Mouse (Mus musculus): Measurements from ENCODE around the gene Gm3238. TPM values are rescaled to one million over a fixed set of nuclear protein-coding genes. Genes with fewer than 3 reads are reported as not detected.
"Not testable (repeated sequence)": the region's sequence is repeated elsewhere in the genome, so short reads cannot be mapped to it uniquely, and the experiment has no call there.

Gene Gm3238
- polyA plus RNA-seq (2016; fragmentation: Nextera tagmentation; extraction: Ambion mirVana), result not detected in 2 replicates

DNA sequence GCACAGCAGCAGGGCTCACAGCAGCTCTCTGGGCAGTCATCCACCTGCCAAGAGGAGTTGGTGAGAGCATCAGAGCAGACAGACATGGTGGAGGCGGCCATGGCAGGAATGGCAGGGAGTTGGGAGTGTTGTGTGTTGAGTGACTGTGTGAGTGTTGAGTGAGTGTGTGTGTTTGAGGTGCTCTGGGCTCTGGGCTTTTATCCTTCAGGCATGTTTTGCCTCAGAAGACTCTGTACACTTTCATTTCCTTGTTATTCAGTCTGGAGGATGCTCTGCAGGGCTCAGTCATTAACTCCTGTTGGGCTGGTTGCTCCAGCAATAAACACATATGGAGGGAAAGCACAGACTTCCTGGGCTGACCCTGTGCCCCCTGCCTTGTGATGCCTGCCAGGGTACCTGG lies at the start of gene Gm3238:
TSS of gene Gm3238 (minus strand) at position 101 of the 400 bp plus-strand sequence.
- 38% methylated on average over 1 of the region's 1 CpGs for WGBS
- not testable (repeated sequence) for ATAC-seq (ENCODE audit: low FRiP score, low read depth); H3K4me1 ChIP-seq

GRCm38 (mm10) chr10:77819203-77819602 lies 48.1 kb upstream of the Gm3238 start:
- no peaks in the 10 kb centered on the region for H3K36me3 ChIP-seq
- H3K4me2 ChIP-seq (replicated peaks), result no peak overlapping the region
- no peak overlapping the region for H3K4me3 ChIP-seq
- no peaks in the 10 kb centered on the region for H3K4me1 ChIP-seq
- WGBS, result 43% methylated on average over 4 of the region's 4 CpGs
- H3K9ac ChIP-seq, result no peak overlapping the region
- H3K27ac ChIP-seq, result no peak overlapping the region
- ATAC-seq (ENCODE audit: low FRiP score, low read depth), result no peak
- no peaks in the 10 kb centered on the region for H3K27me3 ChIP-seq (replicated peaks)
- no peaks in the 10 kb centered on the region for H3K9me3 ChIP-seq

More for the DNA sequence above, at the start of gene Gm3238:
- H3K27ac ChIP-seq; H3K9ac ChIP-seq; H3K36me3 ChIP-seq; H3K4me2 ChIP-seq (replicated peaks); H3K27me3 ChIP-seq (replicated peaks); H3K9me3 ChIP-seq; H3K4me3 ChIP-seq: not testable (repeated sequence)

DNA sequence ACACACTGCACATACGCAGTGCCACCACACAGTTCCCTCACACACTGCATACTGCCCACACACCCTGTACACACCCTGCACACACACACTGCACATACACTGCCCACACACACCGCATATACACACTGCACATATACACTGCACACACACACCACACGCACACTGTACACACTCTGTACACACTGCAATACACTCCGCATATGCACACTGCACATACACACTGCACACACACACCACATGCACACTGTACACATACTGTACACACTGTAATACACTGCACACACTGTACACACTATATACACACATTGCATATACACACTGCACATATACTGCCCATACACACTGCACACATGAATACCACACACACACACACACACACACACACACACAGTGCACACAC lies 47.4 kb upstream of the Gm3238 start:
- H3K27ac ChIP-seq, result no peak overlapping the region
- no peaks in the 10 kb centered on the region for H3K36me3 ChIP-seq
- no peak for ATAC-seq (ENCODE audit: low FRiP score, low read depth)
- no peaks in the 10 kb centered on the region for H3K4me1 ChIP-seq
- no peaks in the 10 kb centered on the region for H3K27me3 ChIP-seq (replicated peaks)
- H3K9me3 ChIP-seq, result no peaks in the 10 kb centered on the region
- H3K4me3 ChIP-seq, result no peak overlapping the region
- H3K4me2 ChIP-seq (replicated peaks), result no peak overlapping the region
- no peak overlapping the region for H3K9ac ChIP-seq
- WGBS, result 95% methylated on average over 4 of the region's 4 CpGs

DNA sequence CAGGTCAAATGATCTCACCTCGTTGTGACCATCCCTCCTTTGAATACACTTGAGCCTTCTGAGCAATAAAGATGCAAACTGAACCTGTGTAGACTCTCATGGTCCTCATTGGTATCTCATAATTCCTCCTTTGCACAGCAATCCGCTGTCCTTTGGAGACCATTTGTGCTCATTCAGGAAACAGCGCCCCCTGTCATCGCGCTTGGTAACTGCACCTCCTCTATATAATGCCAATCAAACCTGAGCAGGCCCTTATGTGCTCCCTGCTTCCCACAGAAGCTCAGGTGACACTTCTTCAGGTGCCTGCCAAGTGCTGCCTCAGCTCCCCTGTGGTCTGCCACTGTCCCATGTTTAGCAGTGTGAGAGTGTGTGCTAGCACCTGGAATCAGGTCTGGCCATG lies 44.4 kb upstream of the Gm3238 start:
- 38% methylated on average over 5 of the region's 5 CpGs for WGBS
- ATAC-seq (ENCODE audit: low FRiP score, low read depth), result no peak
- Histone ChIP-seq H3K27me3 (replicated peaks) (no peaks in the 10 kb centered on the region), H3K9ac (no peak overlapping the region), H3K36me3 (no peaks in the 10 kb centered on the region), H3K9me3 (no peaks in the 10 kb centered on the region), H3K4me2 (replicated peaks) (no peak overlapping the region), H3K4me3 (no peak overlapping the region), H3K4me1 (no peaks in the 10 kb centered on the region), H3K27ac (no peak overlapping the region)

- no peak for ATAC-seq (ENCODE audit: low FRiP score, low read depth)
- 63% methylated on average over 4 of the region's 4 CpGs for WGBS
- H3K27ac ChIP-seq, result no peak within 1 kb of the TSS
Measured at GRCm38 (mm10) chr10:77814382-77814781, 43.3 kb upstream of the Gm3238 start, which contains the start of gene Gm2696. TSS of gene Gm2696 (plus strand) at chr10:77814682.

DNA sequence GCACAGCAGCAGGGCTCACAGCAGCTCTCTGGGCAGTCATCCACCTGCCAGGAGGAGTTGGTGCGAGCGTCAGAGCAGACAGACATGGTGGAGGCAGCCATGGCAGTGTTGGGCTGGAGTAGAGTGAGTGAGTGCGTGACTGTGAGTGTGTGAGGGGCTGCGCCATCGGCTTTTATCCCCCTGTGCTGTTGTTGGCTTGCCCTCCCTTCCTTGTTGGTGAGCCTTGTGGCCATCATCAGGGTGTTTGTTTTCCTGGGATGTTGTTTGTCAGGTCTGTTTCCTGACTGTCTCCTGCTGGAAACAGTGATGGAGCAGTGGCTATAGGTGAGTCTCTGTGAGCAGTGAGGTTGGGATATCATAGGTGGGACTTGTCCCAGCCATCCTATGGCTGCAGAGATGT lies 40.6 kb upstream of the Gm3238 start, which contains the start of gene Gm9507:
TSS of gene Gm9507 (minus strand) at position 101 of the 400 bp plus-strand sequence.
- 74% methylated on average over 5 of the region's 5 CpGs for WGBS
- ATAC-seq (ENCODE audit: low FRiP score, low read depth), result no peak
- no peak within 1 kb of the TSS for H3K9ac ChIP-seq
- no peaks in the 10 kb centered on the region for H3K9me3 ChIP-seq
- H3K36me3 ChIP-seq, result no peaks in the 10 kb centered on the region
- no peaks in the 10 kb centered on the region for H3K27me3 ChIP-seq (replicated peaks)
- no peak within 1 kb of the TSS for H3K27ac ChIP-seq
- no peaks in the 10 kb centered on the region for H3K4me1 ChIP-seq
- no peak within 1 kb of the TSS for H3K4me3 ChIP-seq
- no peak within 1 kb of the TSS for H3K4me2 ChIP-seq (replicated peaks)

More at GRCm38 (mm10) chr10:77814382-77814781, 43.3 kb upstream of the Gm3238 start, which contains the start of gene Gm2696:
- Histone ChIP-seq H3K27me3 (replicated peaks) (no peaks in the 10 kb centered on the region), H3K4me3 (no peak within 1 kb of the TSS), H3K4me1 (no peaks in the 10 kb centered on the region), H3K9ac (no peak within 1 kb of the TSS), H3K4me2 (replicated peaks) (no peak within 1 kb of the TSS), H3K9me3 (no peaks in the 10 kb centered on the region), H3K36me3 (no peaks in the 10 kb centered on the region)

- H3K9ac ChIP-seq, result no peak overlapping the region
- WGBS, result 83% methylated on average over 3 of the region's 3 CpGs
- no peak for ATAC-seq (ENCODE audit: low FRiP score, low read depth)
- no peaks in the 10 kb centered on the region for H3K36me3 ChIP-seq
- no peak overlapping the region for H3K4me2 ChIP-seq (replicated peaks)
- H3K4me3 ChIP-seq, result no peak overlapping the region
- H3K4me1 ChIP-seq, result 0 out of 2 replicates have a peak, but pooled peaks cover 2% of the 10 kb centered on the region
- no peaks in the 10 kb centered on the region for H3K27me3 ChIP-seq (replicated peaks)
- no peaks in the 10 kb centered on the region for H3K9me3 ChIP-seq
- H3K27ac ChIP-seq, result no peak overlapping the region
Measured at GRCm38 (mm10) chr10:77804095-77804494, 33.0 kb upstream of the Gm3238 start.

GRCm38 (mm10) chr10:77798921-77799508 lies 27.9 kb upstream of the Gm3238 start, which contains the start of gene Gm19668:
TSS of gene Gm19668 (minus strand) at chr10:77799133.
- Histone ChIP-seq H3K4me2 (replicated peaks) (no peak within 1 kb of the TSS), H3K27me3 (replicated peaks) (no peaks in the 10 kb centered on the region), H3K9ac (no peak within 1 kb of the TSS), H3K36me3 (no peaks in the 10 kb centered on the region), H3K4me3 (no peak within 1 kb of the TSS), H3K9me3 (no peaks in the 10 kb centered on the region), H3K4me1 (peaks cover 15% of the 10 kb centered on the region), H3K27ac (no peak within 1 kb of the TSS)
- 41% methylated on average over 8 of the region's 8 CpGs for WGBS
- peak; percentile 54; the same call in 1 of the 2 replicates for ATAC-seq (ENCODE audit: low FRiP score, low read depth)

DNA sequence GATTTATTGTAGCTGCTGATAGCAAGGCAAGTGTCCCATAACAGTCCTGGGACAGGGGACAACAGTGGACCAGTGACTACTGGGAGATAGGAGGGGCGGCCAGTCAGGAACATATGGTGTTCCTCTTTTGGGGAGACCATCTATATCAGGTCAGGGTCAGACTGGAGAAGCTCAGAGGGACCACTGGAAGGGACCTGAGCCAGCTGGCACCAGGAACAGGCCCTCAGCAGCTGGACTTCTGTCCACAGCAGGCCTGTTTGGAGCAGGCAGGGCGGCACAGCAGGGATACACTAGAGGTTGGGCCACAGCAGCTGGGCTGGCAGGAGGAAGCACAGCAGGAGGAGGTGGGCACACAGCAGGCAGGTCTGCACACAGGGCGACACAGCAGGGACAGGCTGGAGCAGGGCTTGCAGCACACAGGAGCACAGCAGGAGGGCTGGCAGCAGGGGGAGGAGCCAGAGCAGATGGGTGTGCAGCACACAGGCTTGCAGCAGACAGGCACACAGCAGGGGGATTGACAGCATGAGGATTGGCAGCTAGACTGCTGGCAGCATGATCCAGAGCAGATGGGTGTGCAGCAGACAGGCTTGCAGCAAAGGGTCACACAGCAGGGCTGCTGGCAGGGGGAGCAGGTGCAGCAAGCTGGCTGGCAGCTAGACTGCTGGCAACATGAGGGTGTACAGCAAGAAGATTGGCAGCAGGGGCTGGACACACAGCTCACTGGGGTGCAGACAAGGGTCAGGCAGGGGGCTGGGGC lies 27.2 kb upstream of the Gm3238 start:
- not testable (repeated sequence) for H3K27me3 ChIP-seq (replicated peaks); H3K36me3 ChIP-seq; H3K27ac ChIP-seq; H3K4me3 ChIP-seq; H3K4me2 ChIP-seq (replicated peaks); H3K9me3 ChIP-seq; H3K9ac ChIP-seq
- WGBS, result 31% methylated on average over 3 of the region's 3 CpGs
- 0 out of 2 replicates have a peak, but pooled peaks have one; percentile 38 for ATAC-seq (ENCODE audit: low FRiP score, low read depth)
- peaks cover 15% of the 10 kb centered on the region for H3K4me1 ChIP-seq

DNA sequence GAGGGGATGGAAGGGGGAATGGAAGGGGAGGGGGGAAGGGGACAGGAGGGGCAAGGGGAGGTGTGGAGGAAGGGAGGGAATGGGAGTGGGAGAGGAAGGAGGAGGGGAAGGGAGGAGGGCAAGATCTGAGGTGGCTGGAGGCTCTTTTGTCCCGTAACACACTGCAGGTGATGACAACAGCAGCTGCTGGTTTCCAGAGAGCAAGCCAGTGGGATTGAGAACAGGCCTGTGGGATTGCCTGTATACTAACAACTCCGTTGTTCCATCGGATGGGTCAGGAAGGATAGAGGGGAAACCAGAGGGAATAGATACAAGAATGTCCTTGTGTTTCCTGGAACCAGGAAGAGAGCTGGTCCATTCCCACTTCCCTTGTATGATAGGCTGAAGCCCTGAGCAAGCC lies 26.6 kb upstream of the Gm3238 start:
- Histone ChIP-seq H3K27me3 (replicated peaks) (no peaks in the 10 kb centered on the region), H3K27ac (no peak overlapping the region), H3K4me1 (peaks cover 15% of the 10 kb centered on the region), H3K9ac (no peak overlapping the region), H3K9me3 (no peaks in the 10 kb centered on the region), H3K36me3 (no peaks in the 10 kb centered on the region), H3K4me3 (no peak overlapping the region), H3K4me2 (replicated peaks) (no peak overlapping the region)
- 13% methylated on average over 3 of the region's 3 CpGs for WGBS
- no peak for ATAC-seq (ENCODE audit: low FRiP score, low read depth)

GRCm38 (mm10) chr10:77794976-77795375 lies 23.9 kb upstream of the Gm3238 start, which contains the start of gene Gm9639:
TSS of gene Gm9639 (minus strand) at chr10:77795076.
- Histone ChIP-seq H3K4me3 (no peak within 1 kb of the TSS), H3K9me3 (no peaks in the 10 kb centered on the region), H3K27me3 (replicated peaks) (no peaks in the 10 kb centered on the region), H3K4me2 (replicated peaks) (no peak within 1 kb of the TSS), H3K9ac (no peak within 1 kb of the TSS), H3K27ac (no peak within 1 kb of the TSS), H3K4me1 (peaks cover 15% of the 10 kb centered on the region), H3K36me3 (no peaks in the 10 kb centered on the region)
- ATAC-seq (ENCODE audit: low FRiP score, low read depth), result no peak
- 56% methylated on average over 2 of the region's 2 CpGs for WGBS

GRCm38 (mm10) chr10:77788621-77789020 lies 17.5 kb upstream of the Gm3238 start:
- 76% methylated on average over 2 of the region's 2 CpGs for WGBS
- no peaks in the 10 kb centered on the region for H3K27me3 ChIP-seq (replicated peaks)

More at GRCm38 (mm10) chr10:77788621-77789020, 17.5 kb upstream of the Gm3238 start:
- Histone ChIP-seq H3K9ac (no peak overlapping the region), H3K27ac (no peak overlapping the region), H3K4me1 (no peaks in the 10 kb centered on the region), H3K36me3 (no peaks in the 10 kb centered on the region), H3K9me3 (no peaks in the 10 kb centered on the region), H3K4me2 (replicated peaks) (no peak overlapping the region), H3K4me3 (no peak overlapping the region)
- no peak for ATAC-seq (ENCODE audit: low FRiP score, low read depth)
